Mouse (Mus musculus): ENCODE measurements around the gene Ppp1cc. TPM values are rescaled to one million over a fixed set of nuclear protein-coding genes. Genes with fewer than 3 reads are reported as not detected.

Gene Ppp1cc
- 240 and 244 TPM in 2 replicates for polyA plus RNA-seq (2015; fragmentation: Nextera tagmentation; extraction: Ambion mirVana)

- Histone ChIP-seq H3K27ac (peak within 1 kb of the TSS; percentile 89), H3K9me3 (no peaks in the 10 kb centered on the region), H3K4me2 (replicated peaks) (peak within 1 kb of the TSS; percentile 72), H3K4me3 (replicated peaks) (peak within 1 kb of the TSS; percentile 63), H3K36me3 (0 out of 2 replicates have a peak, but pooled peaks cover 2% of the 10 kb centered on the region), H3K27me3 (replicated peaks) (no peaks in the 10 kb centered on the region), H3K4me1 (replicated peaks) (peaks cover 45% of the 10 kb centered on the region), H3K9ac (peak within 1 kb of the TSS; percentile 90)
- under 1% methylated on average over 52 of the region's 54 CpGs for WGBS
- peak; percentile 91 for ATAC-seq
These were observed at the start of gene Ppp1cc for GRCm38 (mm10) chr5:122157827-122158381. TSS of gene Ppp1cc (plus strand) at chr5:122158278.

GRCm38 (mm10) chr5:122109325-122110060 lies 48.6 kb upstream of the Ppp1cc start:
- no peaks in the 10 kb centered on the region for H3K9me3 ChIP-seq
- no peak overlapping the region for H3K27ac ChIP-seq
- H3K36me3 ChIP-seq = no peaks in the 10 kb centered on the region
- H3K27me3 ChIP-seq (replicated peaks) = no peaks in the 10 kb centered on the region
- no peak overlapping the region for H3K4me3 ChIP-seq (replicated peaks)
- no peak overlapping the region for H3K9ac ChIP-seq
- WGBS = 63% methylated on average over 16 of the region's 16 CpGs
- H3K4me2 ChIP-seq (replicated peaks) = no peak overlapping the region
- no peaks in the 10 kb centered on the region for H3K4me1 ChIP-seq (replicated peaks)
- ATAC-seq = no peak

GRCm38 (mm10) chr5:122110625-122111024 lies 47.5 kb upstream of the Ppp1cc start:
- H3K9ac ChIP-seq = no peak overlapping the region
- no peak for ATAC-seq
- H3K27ac ChIP-seq = no peak overlapping the region
- no peaks in the 10 kb centered on the region for H3K27me3 ChIP-seq (replicated peaks)
- no peak overlapping the region for H3K4me2 ChIP-seq (replicated peaks)
- no peak overlapping the region for H3K4me3 ChIP-seq (replicated peaks)
- H3K9me3 ChIP-seq = no peaks in the 10 kb centered on the region
- no peaks in the 10 kb centered on the region for H3K4me1 ChIP-seq (replicated peaks)
- 86% methylated on average over 13 of the region's 13 CpGs for WGBS
- H3K36me3 ChIP-seq = no peaks in the 10 kb centered on the region

GRCm38 (mm10) chr5:122111091-122111932 lies 46.8 kb upstream of the Ppp1cc start:
- Histone ChIP-seq H3K4me3 (replicated peaks) (no peak overlapping the region), H3K4me1 (replicated peaks) (no peaks in the 10 kb centered on the region), H3K9me3 (no peaks in the 10 kb centered on the region), H3K4me2 (replicated peaks) (no peak overlapping the region; the same call in 1 of the 2 replicates), H3K9ac (no peak overlapping the region), H3K27me3 (replicated peaks) (no peaks in the 10 kb centered on the region), H3K27ac (no peak overlapping the region), H3K36me3 (no peaks in the 10 kb centered on the region; the same call in 1 of the 2 replicates)
- 64% methylated on average over 26 of the region's 26 CpGs for WGBS
- ATAC-seq = no peak

GRCm38 (mm10) chr5:122111933-122112248 lies 46.2 kb upstream of the Ppp1cc start:
- no peak overlapping the region; the same call in 1 of the 2 replicates for H3K4me2 ChIP-seq (replicated peaks)
- WGBS = 32% methylated on average over 4 of the region's 4 CpGs
- H3K27ac ChIP-seq = no peak overlapping the region
- no peak for ATAC-seq
- H3K4me1 ChIP-seq (replicated peaks) = no peaks in the 10 kb centered on the region
- no peaks in the 10 kb centered on the region for H3K9me3 ChIP-seq
- no peaks in the 10 kb centered on the region for H3K27me3 ChIP-seq (replicated peaks)
- H3K9ac ChIP-seq = no peak overlapping the region
- H3K4me3 ChIP-seq (replicated peaks) = no peak overlapping the region
- H3K36me3 ChIP-seq = no peaks in the 10 kb centered on the region; the same call in 1 of the 2 replicates

- no peaks in the 10 kb centered on the region; the same call in 1 of the 2 replicates for H3K36me3 ChIP-seq
- H3K4me1 ChIP-seq (replicated peaks) = no peaks in the 10 kb centered on the region
- 69% methylated on average over 7 of the region's 7 CpGs for WGBS
- H3K27me3 ChIP-seq (replicated peaks) = no peaks in the 10 kb centered on the region
- H3K9ac ChIP-seq = no peak overlapping the region
- H3K4me2 ChIP-seq (replicated peaks) = no peak overlapping the region
- no peak overlapping the region for H3K4me3 ChIP-seq (replicated peaks)
- no peaks in the 10 kb centered on the region for H3K9me3 ChIP-seq
- H3K27ac ChIP-seq = no peak overlapping the region
- no peak for ATAC-seq
These were observed 44.6 kb upstream of the Ppp1cc start for GRCm38 (mm10) chr5:122113450-122113849.

- Histone ChIP-seq H3K4me3 (replicated peaks) (no peak overlapping the region), H3K4me1 (replicated peaks) (no peaks in the 10 kb centered on the region), H3K27ac (no peak overlapping the region), H3K9ac (no peak overlapping the region), H3K27me3 (replicated peaks) (no peaks in the 10 kb centered on the region), H3K4me2 (replicated peaks) (no peak overlapping the region), H3K36me3 (no peaks in the 10 kb centered on the region; the same call in 1 of the 2 replicates), H3K9me3 (no peaks in the 10 kb centered on the region)
- ATAC-seq = peak; percentile 49; the same call in 1 of the 2 replicates
- 0% methylated on average over 2 of the region's 2 CpGs for WGBS
These were observed 43.9 kb upstream of the Ppp1cc start for GRCm38 (mm10) chr5:122114176-122114575.

- Histone ChIP-seq H3K27ac (no peak overlapping the region), H3K4me1 (replicated peaks) (no peaks in the 10 kb centered on the region), H3K36me3 (no peaks in the 10 kb centered on the region; the same call in 1 of the 2 replicates), H3K27me3 (replicated peaks) (no peaks in the 10 kb centered on the region), H3K4me2 (replicated peaks) (no peak overlapping the region), H3K9ac (no peak overlapping the region), H3K4me3 (replicated peaks) (no peak overlapping the region), H3K9me3 (no peaks in the 10 kb centered on the region)
- no peak for ATAC-seq
- 95% methylated on average over 9 of the region's 9 CpGs for WGBS
These were observed 42.8 kb upstream of the Ppp1cc start for GRCm38 (mm10) chr5:122115266-122115763.

GRCm38 (mm10) chr5:122116243-122116642 lies 41.8 kb upstream of the Ppp1cc start:
- no peak overlapping the region for H3K4me2 ChIP-seq (replicated peaks)
- H3K9me3 ChIP-seq = no peaks in the 10 kb centered on the region
- WGBS = 83% methylated on average over 6 of the region's 6 CpGs
- ATAC-seq = no peak
- no peaks in the 10 kb centered on the region for H3K4me1 ChIP-seq (replicated peaks)
- no peak overlapping the region for H3K4me3 ChIP-seq (replicated peaks)
- H3K9ac ChIP-seq = no peak overlapping the region
- no peak overlapping the region for H3K27ac ChIP-seq
- no peaks in the 10 kb centered on the region; the same call in 1 of the 2 replicates for H3K36me3 ChIP-seq
- H3K27me3 ChIP-seq (replicated peaks) = no peaks in the 10 kb centered on the region

GRCm38 (mm10) chr5:122125211-122125760 lies 32.8 kb upstream of the Ppp1cc start:
- no peaks in the 10 kb centered on the region for H3K36me3 ChIP-seq
- 67% methylated on average over 8 of the region's 8 CpGs for WGBS
- no peak for ATAC-seq

GRCm38 (mm10) chr5:122129068-122129655 lies 28.9 kb upstream of the Ppp1cc start:
- peak; percentile 37; the same call in 1 of the 2 replicates for ATAC-seq
- Histone ChIP-seq H3K9ac (no peak overlapping the region), H3K4me3 (replicated peaks) (no peak overlapping the region), H3K4me2 (replicated peaks) (peak overlapping the region; percentile 37), H3K36me3 (no peaks in the 10 kb centered on the region), H3K4me1 (replicated peaks) (peaks cover 9% of the 10 kb centered on the region), H3K27ac (no peak overlapping the region), H3K27me3 (replicated peaks) (no peaks in the 10 kb centered on the region), H3K9me3 (no peaks in the 10 kb centered on the region)
- WGBS = 34% methylated on average over 16 of the region's 16 CpGs

More at GRCm38 (mm10) chr5:122125211-122125760, 32.8 kb upstream of the Ppp1cc start:
- H3K9me3 ChIP-seq = no peaks in the 10 kb centered on the region
- H3K27ac ChIP-seq = no peak overlapping the region
- no peak overlapping the region for H3K9ac ChIP-seq
- H3K4me1 ChIP-seq (replicated peaks) = no peaks in the 10 kb centered on the region
- H3K27me3 ChIP-seq (replicated peaks) = no peaks in the 10 kb centered on the region
- no peak overlapping the region for H3K4me2 ChIP-seq (replicated peaks)
- no peak overlapping the region for H3K4me3 ChIP-seq (replicated peaks)
